Mouse (Mus musculus): Measurements from ENCODE around the gene Gprc5b. TPM values are rescaled to one million over a fixed set of nuclear protein-coding genes. Genes with fewer than 3 reads are reported as not detected.

Gprc5b gene
- polyA plus RNA-seq, 1 experiment from 2014 or later = 7.5 TPM

- Histone ChIP-seq H3K9me3 (replicated peaks) (no peaks in the 10 kb centered on the region), H3K4me1 (peaks cover 2% of the 10 kb centered on the region; the same call in 1 of the 2 replicates), H3K4me2 (no peak overlapping the region), H3K27me3 (no peaks in the 10 kb centered on the region), H3K9ac (no peak overlapping the region), H3K27ac (no peak overlapping the region), H3K36me3 (peaks cover 18% of the 10 kb centered on the region), H3K4me3 (replicated peaks) (no peak overlapping the region)
- 68% methylated on average over 4 of the region's 4 CpGs for WGBS
- no peak for ATAC-seq (replicated peaks; ENCODE audit: low FRiP score)
Measured at GRCm38 (mm10) chr7:118985786-118986185, 9.2 kb downstream of the Gprc5b start.

- Histone ChIP-seq H3K4me3 (replicated peaks) (no peak overlapping the region), H3K36me3 (peaks cover 21% of the 10 kb centered on the region), H3K9ac (no peak overlapping the region), H3K27ac (no peak overlapping the region), H3K27me3 (no peaks in the 10 kb centered on the region), H3K9me3 (replicated peaks) (no peaks in the 10 kb centered on the region), H3K4me2 (no peak overlapping the region), H3K4me1 (no peaks in the 10 kb centered on the region)
- 88% methylated on average over 19 of the region's 19 CpGs for WGBS
- peak; percentile 7 for ATAC-seq (replicated peaks; ENCODE audit: low FRiP score)
Measured at GRCm38 (mm10) chr7:118983961-118984360, 11.1 kb downstream of the Gprc5b start.

- no peak overlapping the region for H3K4me2 ChIP-seq
- no peaks in the 10 kb centered on the region for H3K4me1 ChIP-seq
- no peak overlapping the region for H3K9ac ChIP-seq
- WGBS = 65% methylated on average over 4 of the region's 4 CpGs
- ATAC-seq (replicated peaks; ENCODE audit: low FRiP score) = no peak
- H3K9me3 ChIP-seq (replicated peaks) = no peaks in the 10 kb centered on the region
- no peak overlapping the region for H3K4me3 ChIP-seq (replicated peaks)
- H3K27ac ChIP-seq = no peak overlapping the region
- no peaks in the 10 kb centered on the region for H3K27me3 ChIP-seq
- H3K36me3 ChIP-seq = peaks cover 25% of the 10 kb centered on the region
Measured at GRCm38 (mm10) chr7:118982586-118982985, 12.4 kb downstream of the Gprc5b start.

- H3K27me3 ChIP-seq = no peaks in the 10 kb centered on the region
- ATAC-seq (replicated peaks; ENCODE audit: low FRiP score) = no peak
- H3K9me3 ChIP-seq (replicated peaks) = no peaks in the 10 kb centered on the region
- no peak overlapping the region for H3K4me3 ChIP-seq (replicated peaks)
- H3K4me1 ChIP-seq = peaks cover 1% of the 10 kb centered on the region
- 86% methylated on average over 5 of the region's 5 CpGs for WGBS
- H3K36me3 ChIP-seq = peaks cover 32% of the 10 kb centered on the region
- H3K27ac ChIP-seq = no peak overlapping the region
- H3K9ac ChIP-seq = no peak overlapping the region
- no peak overlapping the region for H3K4me2 ChIP-seq
Measured at GRCm38 (mm10) chr7:118981831-118982230, 13.2 kb downstream of the Gprc5b start.

- no peaks in the 10 kb centered on the region for H3K9me3 ChIP-seq (replicated peaks)
- H3K9ac ChIP-seq = no peak overlapping the region
- no peak overlapping the region for H3K27ac ChIP-seq
- WGBS = 79% methylated on average over 4 of the region's 4 CpGs
- H3K36me3 ChIP-seq = peaks cover 32% of the 10 kb centered on the region
- peaks cover 6% of the 10 kb centered on the region for H3K4me1 ChIP-seq
- H3K4me2 ChIP-seq = no peak overlapping the region
- H3K4me3 ChIP-seq (replicated peaks) = no peak overlapping the region
- H3K27me3 ChIP-seq = no peaks in the 10 kb centered on the region
- ATAC-seq (replicated peaks; ENCODE audit: low FRiP score) = no peak
Measured at GRCm38 (mm10) chr7:118981346-118981745, 13.7 kb downstream of the Gprc5b start.

GRCm38 (mm10) chr7:118979708-118980107, 15.3 kb downstream of the Gprc5b start:
- peaks cover 8% of the 10 kb centered on the region for H3K4me1 ChIP-seq
- H3K27ac ChIP-seq = no peak overlapping the region
- H3K9me3 ChIP-seq (replicated peaks) = no peaks in the 10 kb centered on the region
- WGBS = 88% methylated on average over 9 of the region's 9 CpGs
- ATAC-seq (replicated peaks; ENCODE audit: low FRiP score) = no peak
- no peak overlapping the region for H3K4me2 ChIP-seq
- no peak overlapping the region for H3K9ac ChIP-seq
- H3K36me3 ChIP-seq = peaks cover 40% of the 10 kb centered on the region
- no peak overlapping the region for H3K4me3 ChIP-seq (replicated peaks)
- no peaks in the 10 kb centered on the region for H3K27me3 ChIP-seq

GRCm38 (mm10) chr7:118979121-118979520, 15.9 kb downstream of the Gprc5b start:
- Histone ChIP-seq H3K4me1 (peaks cover 8% of the 10 kb centered on the region), H3K27ac (no peak overlapping the region), H3K36me3 (peaks cover 44% of the 10 kb centered on the region), H3K4me2 (no peak overlapping the region), H3K4me3 (replicated peaks) (no peak overlapping the region), H3K9me3 (replicated peaks) (no peaks in the 10 kb centered on the region), H3K27me3 (no peaks in the 10 kb centered on the region), H3K9ac (no peak overlapping the region)
- 93% methylated on average over 7 of the region's 7 CpGs for WGBS
- ATAC-seq (replicated peaks; ENCODE audit: low FRiP score) = no peak

- no peak overlapping the region for H3K9ac ChIP-seq
- H3K27ac ChIP-seq = no peak overlapping the region
- H3K9me3 ChIP-seq (replicated peaks) = no peaks in the 10 kb centered on the region
- 81% methylated on average over 10 of the region's 10 CpGs for WGBS
- no peak overlapping the region for H3K4me3 ChIP-seq (replicated peaks)
- H3K4me1 ChIP-seq = peaks cover 8% of the 10 kb centered on the region
- H3K27me3 ChIP-seq = no peaks in the 10 kb centered on the region
- no peak for ATAC-seq (replicated peaks; ENCODE audit: low FRiP score)
- peaks cover 45% of the 10 kb centered on the region for H3K36me3 ChIP-seq
- H3K4me2 ChIP-seq = no peak overlapping the region
Measured at GRCm38 (mm10) chr7:118977167-118977543, 17.9 kb downstream of the Gprc5b start.

- peaks cover 8% of the 10 kb centered on the region for H3K4me1 ChIP-seq
- H3K27ac ChIP-seq = peak overlapping the region; percentile 9; the same call in 1 of the 2 replicates
- H3K27me3 ChIP-seq = no peaks in the 10 kb centered on the region
- H3K36me3 ChIP-seq = peaks cover 41% of the 10 kb centered on the region
- peak overlapping the region; percentile 32 for H3K4me2 ChIP-seq
- no peaks in the 10 kb centered on the region for H3K9me3 ChIP-seq (replicated peaks)
- WGBS = 45% methylated on average over 14 of the region's 14 CpGs
- no peak overlapping the region for H3K4me3 ChIP-seq (replicated peaks)
- no peak overlapping the region for H3K9ac ChIP-seq
- ATAC-seq (replicated peaks; ENCODE audit: low FRiP score) = peak; percentile 50
Measured at GRCm38 (mm10) chr7:118976414-118977166, 18.4 kb downstream of the Gprc5b start.

- H3K9ac ChIP-seq = no peak overlapping the region
- H3K9me3 ChIP-seq (replicated peaks) = no peaks in the 10 kb centered on the region
- H3K36me3 ChIP-seq = peaks cover 41% of the 10 kb centered on the region
- H3K4me1 ChIP-seq = peaks cover 8% of the 10 kb centered on the region
- no peak overlapping the region for H3K4me2 ChIP-seq
- ATAC-seq (replicated peaks; ENCODE audit: low FRiP score) = no peak
- no peak overlapping the region for H3K4me3 ChIP-seq (replicated peaks)
- WGBS = 81% methylated on average over 3 of the region's 3 CpGs
- H3K27me3 ChIP-seq = no peaks in the 10 kb centered on the region
- H3K27ac ChIP-seq = no peak overlapping the region
Measured at GRCm38 (mm10) chr7:118975837-118976236, 19.2 kb downstream of the Gprc5b start.

- H3K4me3 ChIP-seq (replicated peaks) = no peak overlapping the region
- no peaks in the 10 kb centered on the region for H3K27me3 ChIP-seq
- H3K27ac ChIP-seq = no peak overlapping the region
- H3K9me3 ChIP-seq (replicated peaks) = no peaks in the 10 kb centered on the region
- H3K4me1 ChIP-seq = peaks cover 8% of the 10 kb centered on the region
- WGBS = 81% methylated on average over 4 of the region's 4 CpGs
- ATAC-seq (replicated peaks; ENCODE audit: low FRiP score) = no peak
- peaks cover 38% of the 10 kb centered on the region for H3K36me3 ChIP-seq
- H3K4me2 ChIP-seq = no peak overlapping the region
- H3K9ac ChIP-seq = no peak overlapping the region
Measured at GRCm38 (mm10) chr7:118973377-118973776, 21.6 kb downstream of the Gprc5b start.

GRCm38 (mm10) chr7:118972306-118972705, 22.7 kb downstream of the Gprc5b start:
- Histone ChIP-seq H3K4me3 (replicated peaks) (no peak overlapping the region), H3K4me2 (no peak overlapping the region), H3K9me3 (replicated peaks) (no peaks in the 10 kb centered on the region), H3K4me1 (peaks cover 8% of the 10 kb centered on the region), H3K27ac (no peak overlapping the region), H3K27me3 (no peaks in the 10 kb centered on the region), H3K9ac (no peak overlapping the region), H3K36me3 (peaks cover 31% of the 10 kb centered on the region)
- WGBS = 80% methylated on average over 5 of the region's 5 CpGs
- no peak for ATAC-seq (replicated peaks; ENCODE audit: low FRiP score)

- 72% methylated on average over 8 of the region's 8 CpGs for WGBS
Measured at GRCm38 (mm10) chr7:118971499-118971898, 23.5 kb downstream of the Gprc5b start.

More at GRCm38 (mm10) chr7:118971499-118971898, 23.5 kb downstream of the Gprc5b start:
- Histone ChIP-seq H3K36me3 (peaks cover 27% of the 10 kb centered on the region), H3K4me2 (no peak overlapping the region), H3K27ac (no peak overlapping the region), H3K27me3 (no peaks in the 10 kb centered on the region), H3K4me1 (peaks cover 4% of the 10 kb centered on the region), H3K9ac (no peak overlapping the region), H3K4me3 (replicated peaks) (no peak overlapping the region), H3K9me3 (replicated peaks) (no peaks in the 10 kb centered on the region)
- ATAC-seq (replicated peaks; ENCODE audit: low FRiP score) = no peak
